Mouse (Mus musculus) cerebellum, adult 9-10 months (tissue): ENCODE measurements around the gene Cpa2.
A peak's percentile ranks its signal among the peaks of the same experiment; 100 is the strongest.

Experiments used
- DNase-seq: peaks from one replicate; pipeline ENCODE4 v3.0.0; 2022

Cpa2 gene

DNA sequence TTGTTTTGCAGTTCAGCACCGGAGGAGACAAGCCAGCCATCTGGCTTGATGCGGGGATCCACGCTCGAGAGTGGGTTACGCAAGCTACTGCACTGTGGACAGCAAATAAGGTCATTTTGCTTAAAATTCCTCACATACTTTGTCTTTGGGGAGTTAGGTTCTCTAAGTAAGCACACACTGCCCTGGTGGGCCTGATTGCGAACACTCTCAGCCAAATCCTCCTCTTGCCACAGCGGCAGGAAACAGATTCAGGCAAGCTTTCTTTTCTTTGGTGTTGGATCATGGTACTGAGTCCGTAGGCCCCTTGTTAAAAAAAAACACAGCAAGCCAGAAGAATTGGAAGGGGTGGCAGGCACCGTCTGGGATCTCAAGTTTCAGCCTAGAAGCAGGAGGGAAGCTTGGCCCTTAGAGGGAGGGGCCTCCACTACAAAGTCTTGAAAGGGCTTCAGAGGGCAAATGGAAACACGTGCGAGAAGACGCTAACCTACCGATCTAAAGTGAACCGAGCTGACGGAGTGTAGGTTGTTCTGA, 7.9 kb downstream of the Cpa2 start:
- DNase-seq: no peak

DNA sequence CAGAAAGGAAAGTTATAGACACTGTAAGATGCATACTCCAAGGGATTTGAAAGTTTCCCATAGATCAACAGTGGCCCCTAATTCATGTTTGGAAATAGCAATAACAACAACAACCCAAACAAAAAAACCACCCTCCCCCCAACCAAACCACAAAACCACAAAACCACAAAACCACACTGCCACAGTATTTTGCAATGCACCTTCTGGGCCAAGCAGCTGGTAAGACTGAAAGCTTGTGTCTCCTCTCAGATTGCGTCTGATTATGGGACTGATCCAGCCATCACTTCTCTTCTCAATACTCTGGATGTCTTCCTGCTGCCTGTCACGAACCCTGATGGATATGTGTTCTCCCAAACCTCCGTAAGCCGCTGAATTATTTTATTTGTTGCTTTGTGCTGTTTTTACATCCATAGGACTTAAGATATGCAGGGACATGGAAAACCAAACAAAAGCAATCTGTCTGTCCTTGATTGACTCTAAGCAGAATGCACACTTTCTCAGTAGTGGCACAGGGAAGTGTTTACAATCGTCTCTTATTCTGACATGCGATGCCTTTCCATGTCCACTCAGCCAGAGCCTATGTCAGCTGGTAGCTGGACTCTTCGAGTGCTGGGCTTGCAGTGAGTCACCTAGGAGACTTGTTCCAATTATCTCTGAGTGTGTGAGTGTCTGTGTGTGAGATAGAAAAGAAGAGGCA, 9.3 kb downstream of the Cpa2 start:
- DNase-seq: no peak

DNA sequence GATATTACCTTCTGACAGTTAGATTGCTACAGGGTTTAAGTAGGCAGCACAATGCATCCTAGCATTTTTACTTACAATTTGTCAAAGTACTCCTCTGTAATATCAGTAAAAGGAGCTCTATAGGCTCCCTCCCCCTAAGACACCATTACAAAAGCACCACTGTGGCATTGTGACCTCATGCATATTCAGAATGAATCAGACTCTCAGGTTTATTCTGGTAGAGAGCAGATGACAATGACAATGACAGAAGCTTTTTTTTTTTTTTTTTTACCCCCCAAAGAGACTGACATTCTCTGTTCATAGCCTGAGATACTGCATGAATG, 9.8 kb downstream of the Cpa2 start:
- DNase-seq: no peak

DNA sequence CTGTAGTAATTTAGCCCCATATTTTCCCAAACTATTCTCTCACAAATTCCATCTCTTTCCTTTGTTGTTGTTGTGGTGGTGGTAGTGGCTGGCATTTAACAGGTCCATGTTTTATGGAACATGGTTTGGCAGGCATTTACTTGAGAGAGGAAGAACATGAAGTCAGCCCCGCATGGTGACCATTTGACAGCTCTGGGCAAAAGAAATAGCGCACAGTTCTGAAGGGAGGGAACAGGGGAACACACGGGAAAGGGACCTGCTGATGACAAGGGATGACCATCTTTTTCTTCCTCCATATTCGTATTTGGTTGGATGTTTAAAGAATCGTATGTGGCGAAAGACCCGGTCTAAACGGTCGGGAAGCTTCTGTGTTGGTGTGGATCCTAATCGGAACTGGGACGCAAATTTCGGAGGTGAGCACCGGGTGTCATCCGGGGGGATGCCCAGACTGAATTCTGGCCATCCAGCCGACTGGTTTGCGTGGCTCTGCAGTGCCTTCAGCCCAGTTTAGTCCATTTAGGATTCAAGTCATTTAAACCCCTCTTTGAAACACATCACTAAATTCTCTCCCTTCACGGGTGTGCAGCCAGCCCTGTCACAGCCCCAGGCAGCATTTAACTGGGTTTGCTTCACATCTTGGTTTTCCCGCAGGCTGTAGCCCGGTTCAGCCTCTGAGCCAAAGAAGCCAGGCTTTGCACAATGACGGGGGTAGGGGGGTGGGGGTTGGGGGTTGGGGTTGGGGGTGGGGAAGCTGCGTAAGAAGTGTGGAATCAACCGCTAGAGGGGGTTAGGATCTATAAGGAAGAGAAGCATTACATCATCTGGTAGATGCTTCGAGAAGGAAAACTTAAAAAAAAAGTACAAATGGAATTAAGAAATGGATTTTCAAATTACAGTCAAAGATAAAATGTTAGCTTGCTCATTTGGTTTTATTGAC, 10.5 kb downstream of the Cpa2 start:
- DNase-seq: peak; percentile 52

DNA sequence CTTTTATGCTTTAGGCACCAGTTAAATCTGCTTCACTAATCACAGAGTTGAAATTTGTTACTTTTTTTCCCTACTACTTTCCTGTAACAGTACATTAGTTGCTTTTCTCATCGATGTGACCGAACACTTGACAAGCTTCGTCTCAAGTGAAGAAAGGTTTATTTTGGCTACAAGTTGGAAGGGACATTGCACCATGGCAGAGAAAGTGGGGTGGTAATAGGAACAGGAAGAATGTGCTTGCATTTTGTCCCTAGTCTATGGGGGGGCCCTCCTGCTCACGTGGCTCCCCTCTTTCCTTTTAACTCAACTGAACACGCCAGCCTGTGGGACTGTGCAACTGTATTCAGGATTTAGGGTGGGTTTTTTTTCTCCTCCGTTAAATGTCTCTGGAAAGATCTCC, 11.2 kb downstream of the Cpa2 start:
- DNase-seq: no peak

DNA sequence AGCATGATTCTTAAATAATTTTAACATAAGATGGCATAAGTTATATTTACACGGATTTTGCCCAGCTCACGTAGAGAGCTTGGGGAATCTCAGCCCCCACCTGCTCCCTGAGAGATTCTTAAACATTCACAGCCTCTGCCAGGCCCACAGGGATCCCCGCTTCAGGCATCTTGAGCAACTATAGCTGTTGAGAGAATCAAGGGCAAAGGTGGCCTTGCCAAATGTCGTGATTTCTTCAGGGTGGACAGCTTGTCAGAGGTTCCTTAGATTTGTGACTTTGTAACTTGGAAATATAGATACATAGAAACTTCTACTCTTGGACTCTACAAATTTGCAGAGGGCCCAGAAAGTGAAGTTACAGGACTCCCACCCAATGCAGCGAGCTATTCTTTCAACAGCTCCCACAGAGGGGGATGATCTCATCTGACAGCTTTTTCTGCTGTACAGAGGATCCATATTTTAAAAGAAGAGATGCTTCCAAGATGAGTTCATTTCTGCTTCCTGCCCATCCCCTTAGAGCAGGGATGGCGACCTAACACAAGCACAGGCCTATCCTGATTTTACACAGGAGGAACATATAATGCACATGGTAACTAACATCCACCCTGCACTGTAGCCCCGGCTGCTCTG, 12.1 kb downstream of the Cpa2 start:
- DNase-seq: no peak

DNA sequence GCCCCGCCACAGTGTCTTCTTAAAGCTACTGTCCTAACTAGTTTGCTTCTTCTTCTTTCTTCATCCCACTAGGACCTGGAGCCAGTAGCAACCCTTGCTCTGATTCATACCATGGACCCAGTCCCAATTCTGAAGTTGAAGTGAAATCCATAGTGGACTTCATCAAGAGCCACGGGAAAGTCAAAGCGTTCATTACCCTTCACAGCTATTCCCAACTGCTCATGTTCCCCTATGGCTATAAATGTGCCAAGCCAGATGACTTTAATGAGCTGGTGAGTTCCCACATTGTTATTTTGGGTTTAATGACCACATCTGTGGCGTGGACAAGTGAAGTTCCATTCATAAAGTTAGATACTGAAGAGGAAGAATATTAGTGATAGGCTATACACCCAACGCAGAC, 12.7 kb downstream of the Cpa2 start:
- no peak for DNase-seq

DNA sequence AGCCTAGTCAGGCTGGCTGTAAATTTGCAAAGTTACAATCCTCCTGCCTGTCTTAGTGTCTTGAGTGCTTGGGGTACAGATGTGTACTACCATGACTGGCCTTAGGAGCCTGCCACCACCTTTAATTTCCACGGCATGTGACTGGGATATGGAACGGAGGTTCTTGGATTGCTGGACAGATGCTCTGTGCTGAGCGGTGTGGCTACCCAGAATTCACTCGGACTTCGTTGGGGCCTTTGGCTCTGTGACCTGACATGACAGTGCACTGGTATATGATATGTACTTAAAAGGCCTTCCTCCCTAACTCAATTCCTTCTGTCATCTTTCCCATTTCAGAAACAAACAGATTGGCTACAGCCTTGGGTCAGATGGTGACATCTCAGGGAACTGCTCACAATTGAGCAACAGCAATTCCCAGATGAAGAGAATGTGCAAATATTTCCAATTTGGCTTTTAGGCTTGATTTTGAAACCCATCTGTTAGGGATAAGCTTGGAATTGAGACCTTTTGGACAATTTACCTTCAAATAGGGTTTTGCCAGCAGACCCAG, 13.3 kb downstream of the Cpa2 start:
- no peak for DNase-seq

DNA sequence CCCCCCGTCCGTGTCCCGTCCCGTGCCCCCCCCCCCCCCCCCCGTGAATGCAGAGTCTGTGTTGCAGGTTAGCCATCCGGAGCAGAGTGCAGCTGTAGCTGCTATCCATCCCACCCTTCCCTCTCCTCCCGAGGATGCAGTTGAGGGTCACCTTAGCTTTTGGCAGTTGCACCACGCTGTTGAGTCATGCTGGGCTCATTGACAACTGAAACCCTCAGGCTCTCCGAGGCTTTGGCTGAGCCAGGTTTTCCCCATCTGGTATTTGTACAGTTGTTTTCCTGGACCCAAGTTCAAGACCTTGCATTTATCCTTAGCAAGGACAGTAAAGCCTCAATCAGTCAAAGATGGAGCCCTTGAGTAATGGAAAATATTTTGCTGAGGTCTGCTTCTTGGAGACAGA, 14.7 kb downstream of the Cpa2 start:
- no peak for DNase-seq

DNA sequence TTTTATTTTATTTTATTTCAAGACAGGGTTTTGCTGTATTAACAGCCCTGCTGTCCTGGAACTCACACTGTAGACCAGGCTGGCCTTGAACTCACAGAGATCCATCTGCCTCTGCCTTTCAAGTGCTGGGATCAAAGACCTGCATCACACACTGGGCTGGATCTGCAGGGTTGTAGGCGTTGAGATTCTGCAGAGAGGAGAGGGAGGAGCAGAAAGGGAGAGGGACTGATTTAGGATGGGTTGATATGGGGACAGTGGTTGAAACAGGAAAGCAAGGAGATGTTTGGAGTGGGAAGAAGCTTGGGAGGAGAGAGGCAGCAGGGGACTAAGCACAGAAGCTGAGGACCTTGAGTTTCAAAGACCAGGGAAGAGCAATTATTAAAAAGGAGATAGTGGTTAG, 18.3 kb downstream of the Cpa2 start:
- DNase-seq: no peak

DNA sequence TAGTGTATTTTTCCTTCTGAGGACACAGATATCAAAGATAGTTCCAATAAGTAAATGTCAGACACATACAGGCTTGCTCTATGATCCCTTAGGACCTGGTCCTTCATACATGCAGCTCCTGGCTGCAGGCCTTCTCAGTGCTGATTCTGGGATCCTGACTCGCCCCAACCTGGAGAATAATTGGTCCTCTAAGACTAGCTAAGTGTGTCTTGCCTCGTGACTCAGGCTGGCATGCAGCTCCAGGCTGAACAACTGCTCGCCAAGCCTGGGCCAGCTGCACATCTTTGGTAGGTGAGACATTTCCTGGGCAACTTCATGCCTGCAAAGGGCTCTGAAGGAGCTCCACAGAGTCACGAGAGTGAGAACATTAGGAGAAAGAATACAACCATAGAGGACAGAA, 20.8 kb downstream of the Cpa2 start:
- no peak for DNase-seq

DNA sequence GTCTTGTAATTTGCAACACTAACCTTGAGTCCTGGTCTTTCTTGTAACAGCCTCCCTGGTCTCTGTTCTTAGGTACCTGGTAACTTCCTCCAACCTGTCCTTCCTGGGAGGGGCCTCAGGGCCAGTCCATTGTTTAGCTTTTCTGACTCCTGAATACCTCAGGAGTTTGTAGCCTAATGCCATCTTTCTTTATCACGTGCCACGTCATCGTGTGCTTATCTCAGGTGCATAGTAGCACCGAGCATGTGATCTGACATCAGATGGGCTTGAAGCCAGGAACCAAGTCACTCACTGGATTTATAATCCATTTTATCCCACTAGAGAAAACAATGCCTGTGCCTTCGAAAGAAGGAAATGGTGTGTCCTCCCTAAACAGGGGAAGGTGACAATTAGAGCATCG, 22.2 kb downstream of the Cpa2 start:
- no peak for DNase-seq

DNA sequence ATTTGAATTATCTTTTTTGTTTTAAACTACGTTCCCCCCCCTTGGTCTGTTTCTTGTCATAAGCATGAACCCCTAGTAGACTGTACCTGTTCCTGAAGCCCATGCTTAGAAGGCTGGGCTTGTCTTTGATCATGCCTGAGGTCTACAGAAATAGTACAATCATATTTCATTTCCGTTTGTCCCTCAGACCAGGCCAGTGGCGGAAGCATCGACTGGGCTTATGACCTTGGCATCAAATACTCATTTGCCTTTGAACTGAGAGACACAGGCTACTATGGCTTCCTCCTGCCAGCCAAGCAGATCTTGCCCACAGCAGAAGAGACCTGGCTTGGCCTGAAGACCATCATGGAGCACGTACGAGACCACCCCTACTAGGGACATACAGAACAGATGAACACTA, 22.7 kb downstream of the Cpa2 start:
- DNase-seq: no peak

DNA sequence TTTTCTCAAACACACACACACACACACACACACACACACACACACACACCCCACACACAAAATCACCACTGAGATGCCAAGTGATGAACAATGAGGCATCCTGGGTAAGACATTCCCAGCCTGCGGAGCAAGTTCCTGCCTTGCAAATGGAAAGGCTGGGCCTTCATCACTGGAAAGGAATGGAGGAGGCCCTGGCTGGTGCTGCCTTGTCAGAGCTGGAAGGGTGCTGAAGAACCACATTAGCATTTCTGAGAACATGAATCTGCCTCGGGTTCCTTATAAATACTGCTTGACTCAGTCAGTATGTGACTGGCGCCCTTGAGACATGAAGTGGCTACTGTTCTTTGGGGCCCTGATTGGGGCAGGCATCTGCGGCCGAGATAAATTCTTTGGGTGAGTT, 26.7 kb downstream of the Cpa2 start, which contains the start of gene Cpa4:
Cpa4 (plus strand) TSS at position 301 of the 400 bp plus-strand sequence.
- no peak for DNase-seq

DNA sequence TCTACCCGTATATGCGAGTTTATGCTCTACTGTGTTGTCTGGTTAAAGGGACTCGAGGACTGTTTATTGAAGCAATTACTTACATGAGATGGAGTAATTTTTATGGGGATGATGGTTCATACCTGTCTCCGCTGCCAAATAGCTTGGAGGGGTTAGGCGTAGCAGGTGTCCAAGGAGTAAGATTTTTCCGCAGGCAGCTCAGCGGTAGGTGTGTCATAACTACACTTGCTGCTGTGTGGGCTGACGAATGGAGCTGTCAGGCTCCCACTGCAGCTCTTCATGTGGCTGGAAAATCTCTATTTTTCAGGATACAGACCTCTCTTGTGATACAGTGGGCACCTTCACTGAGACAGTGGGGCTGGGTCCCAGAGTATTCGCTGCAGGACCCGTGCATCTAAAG, 27.9 kb downstream of the Cpa2 start:
- DNase-seq: no peak

DNA sequence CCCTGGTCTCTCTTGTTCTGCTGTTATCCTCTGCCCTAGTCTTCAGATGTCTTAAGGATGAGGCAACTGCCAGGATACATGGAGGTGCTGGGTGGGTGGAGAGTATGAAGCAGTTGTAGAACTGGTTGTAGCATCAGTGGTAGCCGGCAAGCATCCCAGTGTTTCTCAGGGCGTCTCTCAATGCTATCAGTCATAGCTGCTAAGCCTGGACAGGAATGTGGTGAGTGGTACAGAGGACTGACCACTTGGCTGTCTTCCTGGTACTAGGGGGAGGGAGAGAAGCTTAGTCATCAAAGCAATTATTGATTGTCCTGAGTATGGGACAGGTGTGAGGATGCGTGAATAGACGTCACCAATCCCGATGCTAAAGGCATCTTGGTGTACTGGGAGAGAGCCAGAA, 28.6 kb downstream of the Cpa2 start:
- DNase-seq: no peak

DNA sequence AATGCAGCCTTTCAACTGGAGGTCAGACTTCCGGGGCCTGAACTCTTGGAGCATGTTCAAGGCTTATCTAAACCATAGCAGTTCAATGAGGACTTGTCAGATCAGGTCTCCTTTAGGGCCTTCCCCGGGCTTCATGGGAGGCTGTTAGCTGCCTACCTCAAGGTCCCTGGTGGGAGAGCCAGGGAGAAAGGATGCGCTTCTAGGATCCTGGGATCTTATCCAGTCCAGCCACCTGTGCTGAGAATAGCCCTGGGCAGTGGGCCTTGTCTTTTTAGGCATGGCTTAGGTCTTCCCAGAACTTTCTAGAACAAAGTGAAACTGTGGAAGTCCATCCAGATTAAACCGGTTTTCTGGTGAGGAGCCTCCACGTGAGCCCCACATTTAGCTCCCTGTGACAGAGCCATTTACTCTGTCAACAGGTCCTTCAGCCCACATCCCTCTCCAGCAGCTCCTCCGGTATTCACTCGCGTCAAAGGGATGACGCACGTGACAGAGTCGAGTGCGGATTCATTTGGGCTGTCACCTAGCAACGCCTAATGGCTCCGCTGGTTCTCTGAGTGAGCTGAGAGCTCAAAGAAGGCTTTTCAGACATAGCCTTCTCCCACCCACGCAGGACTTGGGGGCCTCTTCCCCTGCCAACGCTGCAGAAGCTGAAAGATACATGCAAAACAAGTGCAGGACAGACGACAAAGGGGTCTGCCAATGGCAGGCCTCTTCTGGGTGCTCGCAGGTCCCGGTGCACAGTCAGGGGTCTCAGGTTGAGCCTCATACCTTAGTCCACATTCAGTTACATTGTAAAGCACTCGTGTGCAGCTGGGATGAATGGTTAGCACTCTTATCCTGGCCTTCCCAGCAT, 31.3 kb downstream of the Cpa2 start:
- peak; percentile 2 for DNase-seq

DNA sequence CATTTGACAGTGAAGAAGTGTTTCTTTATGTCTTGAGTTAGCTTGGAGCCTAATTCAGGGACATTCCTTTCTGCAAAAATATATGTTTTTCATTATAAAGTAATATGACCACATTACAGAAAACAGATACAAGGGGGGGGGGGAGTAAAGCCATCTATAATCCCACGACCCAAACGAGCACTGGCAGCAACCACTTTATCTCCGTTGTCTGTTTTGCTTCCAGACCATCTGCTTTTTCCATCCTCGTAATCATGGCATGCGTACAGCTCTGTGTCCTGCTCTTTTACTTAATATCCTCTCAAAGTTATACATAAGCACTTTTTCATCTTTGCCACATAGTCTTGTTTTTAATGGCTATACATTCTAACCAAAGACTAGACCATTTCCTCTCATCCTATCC, 32.0 kb downstream of the Cpa2 start:
- no peak for DNase-seq

DNA sequence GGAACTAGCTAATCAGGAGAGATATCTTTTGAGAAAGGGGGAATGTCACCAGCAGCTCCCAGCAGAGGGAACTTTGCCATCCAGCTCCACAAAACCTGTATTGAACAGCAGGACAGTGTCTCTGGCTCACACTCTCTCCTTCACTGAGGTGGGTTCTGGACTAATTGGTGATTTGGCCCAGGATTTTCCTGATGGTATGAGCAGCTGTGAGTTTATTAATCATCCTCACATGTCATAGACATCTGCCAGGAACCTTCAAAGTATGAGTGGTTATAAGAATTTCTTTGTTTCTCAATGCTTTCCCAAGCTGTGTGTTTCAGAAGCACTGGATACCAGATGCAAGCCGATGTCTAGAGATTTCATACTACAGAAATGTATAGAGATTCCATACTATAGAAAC, 33.6 kb downstream of the Cpa2 start:
- no peak for DNase-seq

DNA sequence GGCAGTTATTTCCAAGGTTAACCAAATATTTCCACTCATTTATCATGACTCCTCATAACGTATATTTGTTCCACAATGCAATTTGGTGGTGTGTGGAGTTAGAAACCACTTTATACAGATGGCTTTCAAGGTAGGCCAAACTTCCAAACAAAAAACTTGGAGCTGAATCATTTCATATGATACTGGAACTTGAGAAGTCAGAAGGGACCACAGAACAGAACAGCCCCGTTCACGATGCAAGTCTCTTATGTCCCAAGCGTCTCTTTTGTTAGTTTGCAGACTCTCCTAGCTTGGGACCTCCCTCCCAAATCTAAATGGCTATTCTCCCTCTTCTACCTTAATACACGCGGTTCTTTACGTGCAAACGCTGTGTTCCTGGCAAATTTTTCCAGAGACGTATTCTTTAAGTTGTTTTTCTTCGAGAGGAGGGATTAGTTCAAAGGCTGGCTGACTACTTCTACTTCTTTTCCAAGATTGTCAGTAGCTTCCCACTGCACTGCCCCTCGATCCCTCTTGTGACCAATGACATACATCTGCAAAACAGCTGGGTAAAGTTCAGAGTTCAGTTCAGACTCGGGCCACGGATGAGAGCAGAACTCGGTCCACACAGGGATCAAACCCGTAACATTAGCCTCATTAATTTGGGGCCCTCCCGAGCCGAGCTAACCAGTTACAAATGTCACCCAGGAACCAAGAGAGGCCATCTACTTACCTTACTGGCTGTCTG, 35.3 kb downstream of the Cpa2 start:
- no peak for DNase-seq

DNA sequence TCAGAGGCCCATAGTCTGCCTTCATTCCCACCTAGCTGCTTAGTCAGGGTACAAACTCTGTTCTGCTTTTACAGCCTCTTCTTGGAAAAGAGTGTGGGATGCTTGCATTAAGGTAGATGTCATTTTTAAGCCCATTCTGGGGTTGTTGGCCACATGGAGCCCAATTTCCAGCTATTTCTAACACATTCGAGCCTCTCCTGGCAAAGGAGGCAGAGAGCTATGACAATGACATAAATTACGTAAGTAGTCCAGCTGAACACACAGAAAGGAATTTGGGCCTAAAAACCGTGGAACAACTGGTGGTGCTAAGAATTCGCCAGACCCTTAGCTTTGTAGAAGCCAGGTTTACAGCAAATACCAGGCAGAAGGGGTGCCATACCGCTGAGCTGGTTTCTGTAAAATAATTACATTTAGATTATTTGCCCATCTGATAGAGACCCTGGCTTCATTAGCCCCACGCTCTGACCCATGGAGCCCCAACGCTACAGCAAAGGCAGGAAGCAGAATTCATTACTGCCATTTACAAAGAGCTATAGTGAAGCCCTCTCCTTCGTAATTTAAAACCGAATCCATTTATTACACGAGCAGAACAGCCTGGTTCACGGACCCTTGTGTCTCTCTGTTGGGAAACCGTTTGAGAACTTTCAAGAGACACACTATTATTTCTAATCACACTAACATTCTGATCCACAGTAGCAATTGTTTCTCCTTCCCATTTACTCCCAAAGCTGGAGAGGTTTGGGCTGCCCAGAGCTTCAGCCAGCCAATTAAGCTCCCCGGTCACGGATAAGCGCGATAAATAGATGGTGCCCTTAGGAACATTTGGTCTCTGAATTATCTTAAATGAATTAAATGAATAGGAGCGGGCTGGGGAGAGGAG, 38.8 kb downstream of the Cpa2 start:
- DNase-seq: no peak
